Mouse (Mus musculus) ZHBTc4 (cell line): Measurements from ENCODE around the gene Akap12.
A peak's percentile ranks its signal among the peaks of the same experiment; 100 is the strongest.

Experiments
- DNase-seq: peaks from one replicate; pipeline ENCODE4 v3.0.0-alpha.2; 2011; ENCODE audit warnings: low read depth, low spot score

Gene Akap12

DNA sequence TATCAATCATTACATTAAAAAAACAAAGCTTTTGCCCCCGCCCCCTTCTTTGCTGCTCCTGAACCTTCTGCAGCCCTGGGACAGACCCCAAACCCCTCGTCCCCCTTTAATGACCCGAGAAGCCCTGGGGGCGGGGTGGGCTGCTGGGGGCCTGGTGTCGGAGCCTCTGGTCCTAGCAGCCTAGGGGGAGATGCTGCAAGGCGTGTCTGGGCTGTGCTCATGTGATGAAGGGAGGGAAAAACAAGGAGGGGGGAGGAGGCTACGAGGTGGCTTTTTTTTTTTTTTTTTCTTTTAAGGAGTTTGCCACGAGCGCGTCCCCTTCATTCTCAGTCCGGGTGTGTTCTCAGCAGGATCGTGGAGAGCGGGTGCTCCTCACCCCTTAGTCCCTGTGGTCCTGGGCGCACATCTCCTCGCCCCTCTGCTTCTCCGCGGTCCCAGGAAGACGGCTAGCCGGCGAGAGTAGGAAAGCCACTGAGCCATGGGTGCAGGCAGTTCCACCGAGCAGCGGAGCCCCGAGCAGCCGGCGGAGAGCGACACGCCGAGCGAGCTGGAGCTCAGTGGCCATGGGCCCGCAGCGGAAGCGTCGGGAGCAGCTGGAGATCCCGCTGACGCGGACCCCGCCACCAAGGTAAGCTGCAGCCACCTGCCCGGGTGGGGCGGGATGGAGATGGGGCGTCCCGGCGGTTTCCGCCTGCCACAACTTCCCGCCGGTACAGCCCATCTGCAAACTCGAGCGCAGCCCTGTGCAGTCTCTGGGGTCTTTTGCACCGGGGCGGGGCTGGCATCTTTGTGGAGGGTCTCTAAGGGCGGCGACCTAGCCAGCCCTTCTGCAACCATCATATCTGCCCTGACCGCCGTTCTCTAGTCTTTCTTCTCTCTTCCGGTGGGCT is at the start of gene Akap12:
Akap12 (plus strand) TSS at position 340 of the 890 bp plus-strand sequence.
- peak; percentile 84 for DNase-seq

DNA sequence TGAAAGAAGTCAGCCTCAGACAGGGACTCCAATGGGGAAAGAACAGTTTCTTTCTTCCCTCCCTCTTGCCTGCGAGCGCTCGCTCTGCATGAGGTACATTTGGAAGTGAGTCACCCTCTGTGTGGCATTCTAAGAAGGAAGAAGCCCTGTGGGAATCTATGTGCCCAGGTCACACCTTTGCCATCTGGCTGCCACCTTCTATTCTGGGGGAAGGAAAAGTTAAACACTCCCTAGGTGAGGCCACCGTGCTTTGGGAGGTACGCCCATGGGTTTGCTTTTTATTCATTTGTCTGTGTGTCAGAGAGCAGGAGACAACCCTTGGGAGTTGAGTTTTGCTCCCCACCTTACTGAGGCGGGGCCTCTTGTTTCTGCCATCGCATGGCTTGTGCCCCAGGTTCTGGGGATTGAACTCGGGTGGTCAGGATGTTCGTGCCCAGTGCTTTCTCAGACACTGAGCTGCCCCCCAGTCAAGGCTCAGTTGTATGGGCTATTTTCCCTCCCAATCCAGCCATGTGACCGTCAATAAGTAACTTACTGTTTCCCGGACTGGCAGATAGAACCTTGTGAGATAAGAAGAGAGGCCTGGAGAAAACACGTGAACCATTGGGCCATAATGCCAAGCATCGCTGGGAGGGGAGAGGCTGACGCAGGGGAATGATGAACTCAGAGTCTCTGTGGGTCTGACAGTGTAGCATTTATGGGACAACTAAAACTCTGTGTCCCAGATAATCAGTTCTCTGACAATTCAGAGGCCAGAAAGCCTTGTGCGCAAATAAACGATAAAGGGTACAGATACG is 35.4 kb upstream of the Akap12 start:
- DNase-seq, result no peak

DNA sequence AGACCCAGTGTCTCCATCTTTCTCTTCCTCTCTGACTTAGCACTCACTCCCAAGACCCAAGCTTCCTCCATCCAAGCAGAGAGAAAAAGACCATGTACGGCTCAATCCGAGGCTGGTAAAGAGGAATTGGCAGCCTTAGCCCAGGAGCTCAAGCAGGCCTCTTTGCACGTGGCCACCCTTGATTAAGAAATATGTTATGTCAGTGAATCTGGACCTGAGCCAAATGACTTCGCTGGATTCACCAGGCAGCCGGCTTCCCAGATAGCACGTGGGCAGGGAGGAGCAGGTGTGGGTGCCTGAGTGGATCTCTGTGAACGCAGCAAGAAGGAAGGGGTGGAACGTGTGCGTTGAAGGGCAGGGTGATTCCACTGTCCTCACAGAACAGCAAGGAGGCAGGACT is 33.1 kb upstream of the Akap12 start:
- DNase-seq, result peak; percentile 33

DNA sequence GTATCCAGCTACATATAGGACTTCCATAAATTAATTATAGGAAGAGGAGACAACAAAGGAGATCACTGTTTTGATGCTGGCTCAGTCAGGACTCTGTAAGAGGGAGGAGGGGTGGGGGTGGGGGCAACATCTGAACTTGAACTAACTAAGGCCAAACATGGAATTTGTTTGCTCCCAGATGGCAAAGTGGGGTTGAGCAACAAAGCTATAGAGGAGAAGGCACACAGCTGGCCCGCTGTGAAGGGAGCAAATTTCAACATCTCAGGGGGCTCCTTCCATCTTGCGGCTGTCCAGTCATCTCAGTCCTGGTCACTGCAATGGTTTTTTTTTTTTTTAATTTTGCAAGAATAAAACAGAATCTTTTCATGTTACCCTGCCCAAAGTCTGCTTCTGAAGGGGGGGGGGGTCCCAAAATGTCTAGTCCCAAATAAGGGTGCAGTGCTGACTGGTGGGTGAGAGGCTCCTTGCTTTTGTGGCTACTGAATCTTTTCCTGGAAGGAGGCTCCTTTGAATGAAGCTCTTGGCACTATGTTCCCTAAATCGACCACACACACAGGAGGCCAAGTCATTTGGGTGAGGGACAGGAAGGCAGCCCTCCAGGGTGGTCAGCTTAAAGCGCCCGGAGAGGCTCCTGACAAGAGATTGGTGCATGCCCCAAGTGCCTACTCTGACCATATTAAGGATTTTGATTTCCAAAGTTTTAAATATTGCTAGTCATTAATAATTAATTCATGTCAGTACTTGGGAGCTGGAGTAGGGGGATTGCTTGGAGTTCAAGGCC is 26.2 kb upstream of the Akap12 start:
- DNase-seq, result no peak

DNA sequence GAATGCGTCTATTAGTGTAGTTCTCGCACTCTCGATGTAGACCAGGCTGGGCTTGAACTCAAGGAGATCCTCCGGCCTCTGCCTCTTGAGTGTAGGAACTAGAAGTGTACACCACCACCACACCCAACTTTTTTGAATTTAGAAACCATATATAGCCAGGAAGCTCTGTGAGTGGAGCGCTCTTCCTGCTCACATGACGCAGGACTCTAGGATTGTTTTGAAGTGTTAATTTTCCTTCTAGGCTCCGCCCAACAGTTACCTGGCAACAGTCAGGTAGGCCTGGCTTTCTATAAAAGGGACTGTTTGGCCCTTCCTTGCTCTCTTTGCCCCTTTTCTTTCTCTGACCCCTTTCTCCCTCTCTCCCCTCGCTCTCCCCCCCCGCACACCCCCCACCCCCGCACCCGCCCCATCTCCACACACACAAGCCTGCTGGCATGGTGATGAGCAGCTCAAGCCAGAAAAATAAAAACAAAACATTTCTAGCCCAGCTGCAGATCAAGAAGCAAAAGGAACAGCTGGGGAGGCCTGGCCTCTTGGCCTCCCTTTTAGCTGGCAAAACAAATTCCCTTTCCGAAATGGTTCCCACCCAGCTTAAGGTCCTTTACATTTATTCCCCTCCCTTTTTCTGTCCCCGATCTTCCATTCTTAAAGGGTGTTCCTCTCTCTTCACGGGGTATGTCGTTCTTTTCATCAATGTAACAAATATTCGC is 22.4 kb upstream of the Akap12 start:
- DNase-seq, result peak; percentile 93

DNA sequence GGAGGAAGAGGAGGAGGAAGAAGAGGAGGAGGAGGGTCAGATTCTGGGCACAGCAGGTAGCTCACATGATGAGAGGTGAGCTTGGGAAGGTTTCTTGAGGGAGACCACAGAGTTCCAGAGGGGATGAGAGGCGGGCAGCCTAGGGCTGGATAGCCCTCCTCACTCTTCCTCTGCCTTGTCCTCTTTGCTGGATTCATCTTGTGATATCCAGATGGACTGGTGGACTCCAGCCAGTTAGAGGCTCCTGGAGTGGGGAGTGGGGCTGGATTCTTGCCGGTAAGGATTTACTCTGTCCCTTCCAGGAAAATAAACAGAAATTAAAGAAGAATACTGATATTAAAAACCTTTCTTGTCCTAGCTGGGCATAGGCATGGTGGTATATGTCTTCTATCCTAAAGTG is 20.4 kb upstream of the Akap12 start:
- DNase-seq, result peak; percentile 61

DNA sequence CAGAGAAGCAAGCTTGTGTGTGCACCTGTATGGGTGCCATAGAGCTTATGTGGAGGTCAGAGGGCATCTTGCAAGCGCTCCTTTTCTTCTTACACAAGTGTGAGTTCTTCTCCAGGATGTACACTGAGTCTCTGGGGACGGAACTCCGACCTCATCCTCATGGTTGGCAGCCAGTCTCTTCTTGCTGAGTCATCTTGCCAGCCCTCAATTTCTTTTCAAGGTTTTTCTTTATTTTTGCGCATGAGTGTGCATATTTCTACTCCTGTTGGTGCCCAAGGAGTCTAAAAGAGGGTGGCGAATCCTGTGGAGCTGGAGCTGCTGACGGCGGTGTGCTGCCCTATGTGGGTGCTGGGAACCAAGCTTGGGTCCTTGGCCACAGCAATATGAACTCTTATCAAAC is 19.8 kb upstream of the Akap12 start:
- DNase-seq, result no peak

DNA sequence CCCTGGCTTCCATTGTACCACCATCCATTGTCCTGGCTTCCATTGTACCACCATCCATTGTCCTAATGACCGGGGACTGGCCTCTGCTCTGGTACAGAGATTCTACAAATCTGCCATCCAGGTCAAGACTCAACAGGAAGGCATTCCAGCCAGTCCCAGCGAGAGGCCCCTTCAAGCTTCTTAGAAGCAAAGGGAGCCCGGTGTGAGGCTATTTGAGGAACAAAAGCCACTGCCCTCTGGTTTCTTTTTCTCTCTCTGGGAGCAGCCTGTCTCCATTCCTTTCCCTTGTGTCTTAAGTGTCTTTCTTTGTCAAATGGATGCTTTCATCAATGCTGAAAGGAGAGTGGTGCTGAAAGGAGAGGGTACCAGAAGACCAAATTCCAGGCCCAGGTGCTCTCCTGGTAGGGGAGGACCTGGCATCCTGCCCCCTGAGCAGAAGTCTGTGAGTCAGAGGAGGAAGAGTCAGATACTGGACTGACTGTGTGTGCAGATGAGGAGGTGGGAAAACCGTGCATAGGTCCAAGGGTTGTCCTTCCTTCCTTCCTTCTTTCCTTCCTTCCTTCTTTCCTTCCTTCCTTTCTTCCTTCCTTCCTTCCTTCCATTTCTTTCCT is 16.8 kb upstream of the Akap12 start:
- peak; percentile 92 for DNase-seq

DNA sequence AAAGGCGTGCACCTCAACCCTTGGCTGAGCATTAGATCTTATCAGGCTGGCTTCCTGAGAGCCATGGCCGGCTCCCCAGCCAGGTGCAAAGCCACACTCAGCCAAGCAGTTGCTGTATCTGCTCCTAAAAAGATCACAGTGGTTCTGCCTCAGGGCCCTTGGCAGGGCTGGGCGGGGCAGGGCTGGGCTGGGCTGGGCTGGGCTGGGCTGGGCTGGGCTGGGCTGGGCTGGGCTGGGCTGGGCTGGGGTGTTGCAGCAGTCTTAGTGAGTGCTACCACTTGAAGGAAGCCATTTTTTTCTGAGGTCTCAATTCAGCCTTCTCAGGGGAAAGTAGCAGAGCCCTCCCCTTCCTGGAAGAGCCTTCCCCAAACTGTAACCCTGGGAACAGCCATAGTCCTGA is 15.5 kb upstream of the Akap12 start:
- DNase-seq, result peak; percentile 82

DNA sequence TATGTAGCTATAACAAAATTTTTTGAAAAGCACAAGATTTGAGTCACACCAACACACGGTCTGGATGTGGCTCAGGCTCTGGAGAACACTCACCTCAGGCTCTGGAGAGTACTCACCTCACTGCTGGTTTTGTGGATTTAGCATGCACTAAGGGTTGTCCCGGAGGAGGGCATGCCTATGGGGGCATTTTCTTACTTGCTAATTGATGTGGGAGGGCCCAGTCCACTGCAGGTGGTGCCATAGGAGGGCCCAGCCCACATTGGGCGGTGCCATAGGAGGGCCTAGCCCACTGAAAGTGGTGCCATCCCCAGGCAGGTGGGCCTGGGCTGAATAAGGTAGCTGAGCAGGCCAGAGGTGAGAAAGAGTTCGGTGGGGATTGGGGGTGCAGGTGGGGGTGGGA is 12.6 kb upstream of the Akap12 start:
- peak; percentile 58 for DNase-seq

DNA sequence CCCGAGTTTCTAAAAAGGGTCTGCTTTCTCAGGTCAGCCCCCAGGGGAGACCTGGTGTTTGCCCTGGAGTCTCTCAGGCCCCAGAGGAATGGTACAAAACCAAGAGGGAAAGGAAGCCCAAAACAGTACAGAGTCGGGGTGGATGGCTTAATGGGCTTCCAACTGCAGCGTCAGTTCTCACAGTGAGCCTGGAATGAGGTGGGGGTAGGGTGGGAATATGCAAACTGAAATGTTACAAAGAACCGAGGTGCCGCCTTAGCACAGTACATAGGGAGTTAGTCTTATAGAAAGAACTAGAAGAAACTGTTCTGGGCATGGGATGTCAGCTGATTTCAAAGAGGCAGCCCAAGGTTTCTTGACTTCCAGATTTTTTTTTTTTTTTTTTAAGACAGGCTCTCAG is 11.7 kb upstream of the Akap12 start:
- DNase-seq, result peak; percentile 62

DNA sequence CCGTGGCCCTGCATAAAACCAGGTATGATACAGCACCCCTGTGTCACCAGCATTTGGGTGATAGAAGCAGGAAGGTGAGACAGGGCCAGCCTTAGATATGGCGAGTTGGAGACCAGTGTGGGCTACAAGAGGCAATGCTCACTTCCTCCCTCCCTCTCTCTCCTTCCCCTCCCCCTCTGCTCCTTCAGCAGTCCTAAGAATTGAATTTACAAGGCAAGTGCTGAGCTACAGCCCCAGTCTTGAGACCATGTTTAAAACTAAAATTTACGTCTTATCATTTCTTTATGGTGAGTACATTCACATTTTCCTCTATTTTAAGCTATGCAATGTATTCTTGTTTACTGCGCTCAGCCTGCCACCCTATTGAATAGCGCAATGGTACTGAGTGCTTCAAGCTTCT is 5.3 kb upstream of the Akap12 start:
- DNase-seq, result no peak

DNA sequence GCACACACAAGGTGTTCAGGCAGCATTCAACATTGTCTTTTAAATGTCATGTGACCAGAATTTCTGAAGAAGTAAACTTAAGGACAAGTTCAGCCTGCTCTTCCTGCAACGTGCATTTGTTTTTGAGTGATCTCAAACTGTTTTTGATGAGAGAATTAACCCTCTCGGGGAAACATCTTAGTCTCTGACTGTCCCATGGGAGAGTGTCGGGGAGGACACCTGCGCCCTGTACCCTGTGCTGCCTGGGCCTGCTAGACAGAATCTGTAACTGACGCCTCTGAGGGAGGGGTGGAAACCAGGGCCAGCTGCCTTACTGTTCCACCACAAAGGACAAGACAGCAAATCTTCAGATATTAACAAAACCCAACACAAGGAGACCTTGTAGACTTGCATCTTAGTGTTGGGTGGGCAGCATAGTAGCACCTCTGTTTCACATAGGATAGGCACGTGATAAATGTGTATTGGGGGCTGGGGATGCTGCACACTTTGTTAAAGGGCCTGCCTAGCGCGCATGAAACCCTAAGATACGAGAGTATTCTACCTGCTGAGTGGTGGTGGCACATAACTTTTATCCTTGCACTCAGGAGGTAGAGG is 4.7 kb upstream of the Akap12 start:
- DNase-seq, result no peak

DNA sequence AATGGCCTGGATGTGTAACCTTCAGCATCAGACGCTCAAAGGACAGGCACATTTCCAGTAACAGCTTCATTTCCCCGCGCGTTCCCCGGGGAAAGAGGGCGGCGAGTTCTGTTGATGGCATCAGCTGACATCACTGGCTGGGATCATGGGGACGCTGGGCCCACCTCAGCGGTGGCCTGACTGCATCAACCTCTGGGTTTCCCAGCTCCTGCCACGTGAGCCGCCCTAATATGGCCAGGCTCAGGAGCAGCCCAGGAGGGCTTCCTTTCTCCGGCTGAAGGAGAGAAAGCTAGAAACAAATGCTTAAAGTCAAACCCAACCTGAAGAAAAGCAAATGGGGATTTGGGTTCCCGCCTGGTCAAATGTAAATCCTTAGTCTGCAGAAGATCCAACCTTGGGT is 539 bp upstream of the Akap12 start:
- DNase-seq, result peak; percentile 84

DNA sequence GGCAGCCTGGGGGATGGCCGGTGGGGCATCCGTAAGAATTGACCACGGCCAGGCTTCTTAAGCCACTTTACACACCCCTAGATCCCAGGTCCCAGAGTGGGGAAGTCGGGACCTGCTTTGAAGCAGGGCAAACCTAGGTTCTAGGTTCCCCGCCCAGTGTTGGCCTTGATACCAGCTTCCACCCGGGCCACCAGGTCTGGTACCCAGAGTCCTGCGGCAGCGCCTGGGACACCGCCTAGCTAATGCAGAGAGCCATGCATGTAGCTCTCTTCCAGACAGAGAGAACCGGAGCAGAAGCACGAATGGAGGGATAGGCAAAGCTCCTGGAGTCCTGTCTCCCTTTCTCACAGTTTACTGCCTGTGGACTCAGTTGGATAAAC is 741 bp downstream of the Akap12 start:
- DNase-seq, result no peak

DNA sequence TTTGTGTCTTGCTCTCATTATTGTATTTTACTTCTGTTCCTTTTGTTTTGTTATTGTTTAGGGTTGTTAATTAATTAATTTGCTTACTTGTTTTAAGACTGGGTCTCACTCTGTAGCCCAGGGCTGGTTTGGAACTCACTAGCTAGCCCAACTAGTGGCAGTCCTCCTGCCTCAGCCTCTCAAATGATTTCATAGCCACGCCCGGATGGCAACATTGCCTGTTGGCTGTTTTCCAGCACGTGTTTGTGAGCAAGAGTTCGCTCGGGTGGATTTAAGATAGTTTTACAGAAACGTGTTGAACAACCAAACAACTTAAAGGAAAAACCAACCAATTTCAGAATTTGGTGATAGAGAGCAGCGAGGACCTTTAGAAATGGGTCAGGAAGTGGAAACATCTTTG is 1.3 kb downstream of the Akap12 start:
- peak; percentile 73 for DNase-seq

DNA sequence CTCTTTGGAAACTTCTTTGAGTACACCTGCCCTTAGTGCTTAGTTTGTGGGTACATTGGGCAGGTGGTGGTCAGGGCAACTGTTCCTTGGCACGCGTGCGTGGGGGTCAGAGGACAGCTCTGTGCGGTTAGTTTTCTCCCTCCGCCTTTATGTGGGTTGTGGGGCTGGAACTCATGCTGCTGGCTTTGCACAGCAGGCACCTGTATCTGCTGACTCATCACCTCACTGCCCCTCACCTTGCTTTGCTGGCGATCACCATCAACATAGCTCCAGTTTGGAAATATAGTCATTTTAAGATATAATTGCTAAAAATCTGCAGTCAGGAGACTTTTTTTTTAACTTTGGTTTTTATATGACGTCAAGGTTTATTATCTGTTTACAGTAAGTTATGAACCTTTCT is 2.0 kb downstream of the Akap12 start:
- DNase-seq, result no peak

DNA sequence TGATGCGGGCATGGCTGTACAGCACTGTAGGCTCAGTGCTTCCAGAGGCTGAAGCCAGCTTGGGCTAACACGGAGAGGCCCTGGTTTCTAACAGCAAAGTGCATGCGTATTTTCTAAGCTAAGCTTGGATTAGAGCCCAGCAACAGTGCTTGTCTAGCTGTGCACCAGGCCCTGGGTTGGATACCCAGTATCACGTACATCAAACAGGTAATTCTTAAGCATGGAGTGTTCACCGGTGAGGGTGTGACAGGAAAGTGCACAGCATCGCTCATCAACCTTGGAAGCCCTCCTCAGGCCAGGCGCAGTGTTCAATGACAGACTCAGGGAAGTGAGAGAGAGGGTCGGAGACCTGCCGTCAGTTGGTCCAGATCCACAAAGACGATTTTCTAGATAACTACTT is 9.4 kb downstream of the Akap12 start:
- DNase-seq, result no peak

DNA sequence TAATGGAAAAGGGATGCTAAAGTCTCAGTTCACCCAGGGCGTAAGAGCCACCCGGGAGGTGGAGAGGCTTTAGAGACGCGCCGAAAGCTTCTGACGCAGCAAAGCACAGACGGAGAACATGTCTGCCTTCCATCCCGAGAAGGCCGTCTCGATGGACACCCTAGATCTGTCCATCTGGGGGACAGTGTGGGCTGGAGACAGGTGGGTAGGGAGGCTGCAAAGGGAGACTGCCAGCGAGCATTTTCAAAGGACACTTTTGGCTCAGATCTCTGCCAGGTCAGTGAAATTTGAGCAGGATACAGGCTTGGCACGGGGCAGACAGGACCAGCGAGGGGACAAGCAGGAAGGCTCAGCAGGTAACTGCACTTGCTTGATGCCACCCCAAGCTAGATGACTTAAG is 9.9 kb downstream of the Akap12 start:
- no peak for DNase-seq

DNA sequence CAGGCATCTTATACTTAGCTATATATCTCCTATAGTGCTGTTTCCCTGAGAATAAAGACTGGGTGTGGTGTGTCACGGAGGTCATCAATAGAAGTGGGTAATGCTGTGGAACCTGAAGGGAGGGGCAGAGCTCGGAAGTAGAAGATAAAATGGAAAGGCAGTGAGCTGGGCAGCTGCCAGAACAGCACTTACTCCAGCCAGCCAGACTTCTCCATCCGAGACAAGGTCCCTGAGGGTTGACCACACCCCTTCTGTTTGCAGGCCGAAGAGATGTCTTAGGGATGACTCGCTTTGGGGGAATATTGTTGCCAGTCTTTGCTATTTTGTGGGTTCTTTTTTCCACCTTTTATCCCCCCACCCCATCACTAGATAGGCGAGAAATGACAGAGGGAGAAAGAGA is 11.9 kb downstream of the Akap12 start:
- no peak for DNase-seq

DNA sequence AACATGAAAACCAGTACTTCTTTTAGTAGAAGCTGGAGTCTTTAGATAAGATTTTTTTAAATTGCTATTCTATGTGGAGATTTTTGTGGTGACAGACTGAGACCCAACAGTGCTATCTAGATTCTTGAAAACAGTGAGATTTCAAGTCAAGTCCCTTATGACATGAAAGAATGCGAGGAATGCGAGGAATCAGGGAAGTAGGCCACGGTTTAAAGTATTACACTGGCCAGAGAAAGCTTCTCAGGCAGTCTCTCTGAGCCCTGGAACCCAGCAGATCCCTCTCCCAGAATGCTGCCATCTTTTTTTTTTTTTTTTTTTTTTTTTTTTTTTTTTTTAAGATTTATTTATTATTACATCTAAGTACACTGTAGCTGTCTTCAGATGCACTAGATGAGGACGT is 16.2 kb downstream of the Akap12 start:
- peak; percentile 83 for DNase-seq
